Mouse (Mus musculus) hindbrain, embryonic 11.5 days (tissue): Measurements from ENCODE around the gene Msantd1. TPM values are rescaled to one million over a fixed set of nuclear protein-coding genes. Genes with fewer than 3 reads are reported as not detected.
A peak's percentile ranks its signal among the peaks of the same experiment; 100 is the strongest.

Source experiments
- ATAC-seq: fragments of 200-750 bp; cut with Nextera tagmentation; 2 replicates; pipeline ENCODE4 v1.8.0; 2017; ENCODE audit warnings: mild to moderate bottlenecking, moderate TSS enrichment, moderate library complexity; ENCODE audit not compliant: low FRiP score
- DNase-seq: peaks from one replicate; pipeline ENCODE4 v3.0.0-alpha.2; 2015; ENCODE audit warnings: low spot score
- H3K27ac ChIP-seq: fragments of 300-500 bp; sonication (generic); 2 replicates; pipeline ENCODE4 v1.5.1; 2014; ENCODE audit warnings: mild to moderate bottlenecking, low read depth, low read length
- H3K27me3 ChIP-seq: fragments of 300-500 bp; sonication (generic); 2 replicates; pipeline ENCODE4 v1.6.1; 2014; ENCODE audit warnings: mild to moderate bottlenecking, low read length, moderate library complexity, mixed read lengths; ENCODE audit not compliant: control insufficient read depth, insufficient read depth
- H3K36me3 ChIP-seq: fragments of 300-500 bp; sonication (generic); 2 replicates; pipeline ENCODE4 v1.6.1; 2014; ENCODE audit warnings: mild to moderate bottlenecking, low read length, moderate library complexity, mixed read lengths; ENCODE audit not compliant: control insufficient read depth, insufficient read depth
- H3K4me1 ChIP-seq: fragments of 300-500 bp; sonication (generic); replicated peaks from 2 replicates; pipeline ENCODE4 v1.6.1; 2014; ENCODE audit warnings: low read length, mixed read lengths; ENCODE audit not compliant: control insufficient read depth, insufficient read depth
- H3K4me2 ChIP-seq: fragments of 300-500 bp; sonication (generic); replicated peaks from 2 replicates; pipeline ENCODE4 v1.6.1; 2014; ENCODE audit warnings: mild to moderate bottlenecking, low read depth, low read length
- H3K4me3 ChIP-seq: fragments of 300-500 bp; sonication (generic); 2 replicates; pipeline ENCODE4 v1.5.1; 2014; ENCODE audit warnings: low read depth, low read length
- H3K9ac ChIP-seq: fragments of 300-500 bp; sonication (generic); 2 replicates; pipeline ENCODE4 v1.6.1; 2014; ENCODE audit warnings: low read depth, low read length
- H3K9me3 ChIP-seq: fragments of 300-500 bp; sonication (generic); 2 replicates; pipeline ENCODE4 v1.6.1; 2016; ENCODE audit warnings: low read length; ENCODE audit not compliant: control insufficient read depth
- WGBS: fragments of 180-500 bp; shearing (Covaris S2); extraction: QIAGEN DNeasy Blood & Tissue Kit; methylation state at CpG from one replicate; pipeline ENCODE4 v1.1.7; 2014; 5-methylcytosine and 5-hydroxymethylcytosine counted together
- polyA plus RNA-seq: library from polyadenylated mRNA; unstranded; fragments of >200 nt; fragmentation: Nextera tagmentation; extraction: Ambion mirVana; gene quantifications from 2 replicates; pipeline ENCODE4 v1.2.1, GENCODE M21; 2014

Msantd1 gene
- polyA plus RNA-seq, 1 experiment from 2014 or later, result 1.7 TPM

DNA sequence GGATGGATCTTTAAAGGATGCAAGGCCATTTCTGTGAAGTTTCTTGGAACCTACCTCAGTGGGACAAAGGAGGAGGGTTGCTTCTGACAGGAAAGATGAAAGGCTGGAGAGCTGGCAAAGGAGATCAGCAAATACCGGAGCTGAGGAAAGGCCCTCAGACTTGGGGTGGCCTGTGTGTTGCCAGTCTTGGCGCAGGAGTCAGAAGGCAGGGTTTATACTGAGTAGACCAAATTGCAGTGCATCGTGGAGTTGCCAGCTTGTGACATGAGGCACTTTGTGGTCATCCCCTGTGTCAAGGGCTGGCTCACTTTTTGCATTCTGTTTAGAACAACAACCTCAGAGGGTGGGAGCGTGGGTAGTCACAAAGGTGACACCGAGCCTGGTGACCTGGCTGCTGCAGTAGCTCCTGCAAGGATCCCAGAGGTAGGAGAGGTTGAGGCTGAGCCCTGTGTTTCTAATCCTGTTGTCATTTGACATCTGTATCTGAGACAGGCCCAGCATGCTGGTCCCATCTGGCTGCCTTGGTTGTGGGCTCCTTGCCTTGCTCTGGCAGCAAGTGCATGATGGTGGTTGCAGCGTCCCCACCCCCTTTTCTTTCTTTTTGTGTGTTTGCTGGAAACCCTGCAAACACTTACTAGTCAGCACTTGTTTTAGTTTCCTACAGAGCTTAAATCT is 42.8 kb downstream of the Msantd1 start:
- Histone ChIP-seq H3K4me2 (peak overlapping the region; percentile 69), H3K4me3 (peak overlapping the region; percentile 89), H3K36me3 (peaks cover 2% of the 10 kb centered on the region; the same call in 1 of the 2 replicates), H3K9ac (peak overlapping the region; percentile 95; the same call in 1 of the 2 replicates), H3K27ac (no peak overlapping the region), H3K9me3 (no peaks in the 10 kb centered on the region; the same call in 1 of the 2 replicates), H3K27me3 (no peaks in the 10 kb centered on the region), H3K4me1 (peaks cover 8% of the 10 kb centered on the region)
- DNase-seq (peak; percentile 19), ATAC-seq (no peak)
- WGBS, result 76% methylated on average over 6 of the region's 6 CpGs

DNA sequence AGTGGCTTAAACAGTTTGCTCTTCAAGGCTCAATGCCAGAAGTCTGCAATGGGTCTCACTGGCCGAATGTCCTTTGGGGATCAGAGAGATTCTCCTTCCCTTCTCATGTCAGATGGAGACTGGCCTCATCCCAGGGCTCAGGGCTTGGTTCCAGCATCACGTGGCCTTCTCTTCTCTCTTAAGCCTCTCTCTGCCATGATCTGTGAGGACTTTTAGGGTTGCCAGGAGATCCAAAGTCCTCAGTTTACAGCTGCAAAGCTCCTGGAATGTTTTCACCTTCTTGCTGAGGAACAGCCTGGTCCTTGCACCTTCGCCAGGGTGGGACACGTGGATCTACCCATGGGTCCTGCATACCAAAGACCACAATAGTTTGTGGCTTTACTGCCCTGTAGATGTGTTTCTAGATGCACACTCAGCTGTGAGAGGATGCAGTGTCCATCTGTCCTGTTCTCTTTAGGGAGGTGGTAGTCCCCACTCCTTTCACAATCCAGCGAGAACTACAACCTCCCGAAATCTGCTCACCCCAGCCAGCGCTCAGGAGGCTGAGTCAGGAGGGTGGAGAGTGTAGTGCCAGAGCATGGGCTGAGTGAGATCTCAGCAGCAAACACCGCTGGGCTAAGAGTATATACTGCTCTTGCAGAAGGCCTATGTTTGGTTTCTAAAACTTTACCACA is 43.5 kb downstream of the Msantd1 start:
- 97% methylated on average over 8 of the region's 8 CpGs for WGBS

DNA sequence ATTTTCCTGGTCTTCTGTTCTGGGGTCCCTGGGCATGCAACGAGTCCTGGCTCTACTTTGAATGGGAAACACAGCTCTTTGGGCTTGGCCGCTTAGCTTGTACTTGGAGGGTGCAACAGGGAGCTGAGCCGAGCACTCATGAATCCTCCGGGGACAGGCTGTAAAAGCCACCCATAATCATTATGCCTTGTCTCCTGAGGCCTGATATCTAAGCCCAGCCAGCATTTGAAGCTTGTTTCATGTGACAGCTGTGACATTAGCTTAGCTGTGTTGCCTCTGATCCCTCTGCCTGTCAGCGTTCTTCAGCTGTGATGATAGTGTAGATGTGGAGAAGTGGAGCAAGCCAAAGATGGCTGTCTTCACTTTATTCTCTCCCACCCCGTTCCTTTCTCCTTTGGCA is 46.7 kb downstream of the Msantd1 start:
- Histone ChIP-seq H3K4me1 (peaks cover 8% of the 10 kb centered on the region), H3K36me3 (peaks cover 2% of the 10 kb centered on the region; the same call in 1 of the 2 replicates), H3K9ac (no peak overlapping the region), H3K27me3 (no peaks in the 10 kb centered on the region), H3K27ac (no peak overlapping the region), H3K9me3 (no peaks in the 10 kb centered on the region; the same call in 1 of the 2 replicates), H3K4me3 (no peak overlapping the region), H3K4me2 (no peak overlapping the region)
- ATAC-seq (no peak), DNase-seq (no peak)
- WGBS, result 87% methylated on average over 6 of the region's 6 CpGs

More for the DNA sequence above, 43.5 kb downstream of the Msantd1 start:
- H3K4me1 ChIP-seq, result peaks cover 8% of the 10 kb centered on the region
- ATAC-seq (no peak), DNase-seq (no peak)
- no peak overlapping the region for H3K27ac ChIP-seq
- H3K4me2 ChIP-seq, result peak overlapping the region; percentile 69; the same call in 1 of the 2 replicates
- no peak overlapping the region; the same call in 1 of the 2 replicates for H3K9ac ChIP-seq
- H3K4me3 ChIP-seq, result no peak overlapping the region
- H3K36me3 ChIP-seq, result peaks cover 2% of the 10 kb centered on the region; the same call in 1 of the 2 replicates
- H3K9me3 ChIP-seq, result no peaks in the 10 kb centered on the region; the same call in 1 of the 2 replicates
- H3K27me3 ChIP-seq, result no peaks in the 10 kb centered on the region

DNA sequence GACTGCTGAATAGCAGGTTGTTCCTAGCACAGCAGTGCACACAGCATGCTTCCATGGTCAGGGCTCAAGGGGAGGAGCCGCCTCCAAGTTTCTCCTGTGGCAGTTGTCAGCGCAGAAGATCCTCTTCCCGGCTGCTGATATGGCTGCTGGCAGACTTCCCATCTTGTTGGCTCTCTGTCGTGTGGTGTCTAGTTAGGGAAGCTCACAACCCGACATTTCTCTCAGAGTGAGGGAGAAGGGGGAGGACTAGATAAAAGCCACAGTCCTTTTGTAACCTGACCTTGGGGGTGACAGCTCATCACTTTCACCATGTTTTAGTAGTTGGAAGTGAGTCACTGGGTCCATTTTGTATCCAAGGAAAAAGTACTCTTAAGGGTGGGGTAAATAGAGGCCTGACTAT is 47.8 kb downstream of the Msantd1 start:
- H3K27ac ChIP-seq, result no peak overlapping the region
- H3K4me1 ChIP-seq, result peaks cover 5% of the 10 kb centered on the region
- no peak for DNase-seq
- no peak overlapping the region for H3K4me2 ChIP-seq
- no peak overlapping the region for H3K4me3 ChIP-seq
- H3K9me3 ChIP-seq, result no peaks in the 10 kb centered on the region; the same call in 1 of the 2 replicates
- peaks cover 2% of the 10 kb centered on the region; the same call in 1 of the 2 replicates for H3K36me3 ChIP-seq
- WGBS, result 66% methylated on average over 5 of the region's 5 CpGs
- no peaks in the 10 kb centered on the region for H3K27me3 ChIP-seq
- no peak overlapping the region for H3K9ac ChIP-seq
- ATAC-seq, result no peak

DNA sequence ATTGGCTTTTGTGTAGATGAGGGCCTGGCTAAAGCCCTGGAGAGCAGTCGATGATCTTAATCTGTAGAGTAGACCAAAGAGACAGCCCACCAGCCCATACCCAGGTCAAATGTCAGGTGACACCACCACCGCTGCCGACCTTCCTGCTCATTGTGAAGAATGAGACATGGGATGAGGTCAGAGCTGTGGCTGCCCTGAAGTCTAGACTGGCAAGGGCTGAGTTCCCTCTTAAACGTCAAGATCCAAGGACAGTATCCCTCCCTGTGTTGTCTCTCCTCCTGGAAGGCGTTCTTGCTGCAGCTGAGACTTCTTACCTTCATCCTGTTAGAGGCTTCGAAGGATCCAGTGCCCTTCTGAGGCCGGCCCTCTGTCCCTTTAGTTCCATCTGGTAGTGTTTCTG is 48.3 kb downstream of the Msantd1 start:
- no peak overlapping the region for H3K4me2 ChIP-seq
- H3K9ac ChIP-seq, result no peak overlapping the region
- WGBS, result 77% methylated on average over 7 of the region's 7 CpGs
- H3K36me3 ChIP-seq, result peaks cover 2% of the 10 kb centered on the region; the same call in 1 of the 2 replicates
- no peak overlapping the region for H3K27ac ChIP-seq
- no peaks in the 10 kb centered on the region; the same call in 1 of the 2 replicates for H3K9me3 ChIP-seq
- H3K4me1 ChIP-seq, result peaks cover 2% of the 10 kb centered on the region
- H3K27me3 ChIP-seq, result no peaks in the 10 kb centered on the region
- no peak overlapping the region for H3K4me3 ChIP-seq
- DNase-seq, result no peak
- ATAC-seq, result no peak

DNA sequence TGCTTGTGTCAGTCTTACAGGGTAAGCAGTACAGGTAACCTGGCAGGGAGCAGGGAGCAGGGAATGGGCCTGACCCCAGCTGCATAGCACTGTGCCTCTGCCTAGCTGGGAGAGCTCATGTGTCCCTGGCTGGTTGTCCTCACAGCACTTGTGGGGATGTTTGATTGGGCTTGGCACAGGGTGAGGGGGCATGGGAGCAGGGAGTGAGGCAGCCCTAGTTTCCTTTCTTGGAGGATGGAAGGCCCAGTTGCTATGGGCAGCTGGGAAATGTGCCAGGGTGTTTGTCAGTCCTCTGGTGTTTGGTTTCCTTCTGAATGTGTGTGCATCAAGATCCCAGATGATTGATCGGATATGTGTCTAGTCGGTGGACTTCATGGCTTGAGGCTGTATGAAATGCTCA is 49.2 kb downstream of the Msantd1 start:
- Histone ChIP-seq H3K4me3 (no peak overlapping the region), H3K27me3 (no peaks in the 10 kb centered on the region), H3K27ac (no peak overlapping the region), H3K9ac (no peak overlapping the region), H3K9me3 (no peaks in the 10 kb centered on the region), H3K36me3 (peaks cover 2% of the 10 kb centered on the region; the same call in 1 of the 2 replicates), H3K4me2 (no peak overlapping the region), H3K4me1 (peaks cover 2% of the 10 kb centered on the region)
- ATAC-seq (no peak), DNase-seq (no peak)
- 91% methylated on average over 2 of the region's 2 CpGs for WGBS

DNA sequence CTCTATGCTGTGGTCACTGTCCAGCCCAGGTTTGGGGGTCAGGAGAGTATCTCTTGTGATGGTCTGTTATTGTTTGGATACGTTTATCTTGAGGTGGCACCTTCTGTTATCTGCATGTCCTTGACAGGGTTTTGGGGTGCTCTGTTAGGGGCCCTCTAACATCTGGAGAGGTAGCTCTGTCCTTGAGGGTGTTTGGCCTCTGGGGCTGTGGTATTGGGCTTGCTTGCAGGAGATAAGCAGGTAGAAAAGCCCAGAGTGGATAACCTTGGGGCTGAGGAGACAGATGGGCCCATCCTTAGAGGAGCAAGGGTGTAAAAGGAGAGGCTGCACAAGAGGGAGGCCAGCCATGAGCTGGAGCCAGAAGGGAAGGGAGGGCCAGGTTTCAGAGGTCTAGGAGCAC is 52.2 kb downstream of the Msantd1 start:
- H3K36me3 ChIP-seq, result no peaks in the 10 kb centered on the region
- 87% methylated on average over 1 of the region's 1 CpGs for WGBS
- H3K4me1 ChIP-seq, result no peaks in the 10 kb centered on the region; the same call in 1 of the 2 replicates
- H3K27me3 ChIP-seq, result no peaks in the 10 kb centered on the region
- no peak overlapping the region for H3K4me3 ChIP-seq
- H3K4me2 ChIP-seq, result no peak overlapping the region
- DNase-seq, result no peak
- no peak overlapping the region for H3K27ac ChIP-seq
- no peak overlapping the region for H3K9ac ChIP-seq
- no peak for ATAC-seq
- no peaks in the 10 kb centered on the region for H3K9me3 ChIP-seq

DNA sequence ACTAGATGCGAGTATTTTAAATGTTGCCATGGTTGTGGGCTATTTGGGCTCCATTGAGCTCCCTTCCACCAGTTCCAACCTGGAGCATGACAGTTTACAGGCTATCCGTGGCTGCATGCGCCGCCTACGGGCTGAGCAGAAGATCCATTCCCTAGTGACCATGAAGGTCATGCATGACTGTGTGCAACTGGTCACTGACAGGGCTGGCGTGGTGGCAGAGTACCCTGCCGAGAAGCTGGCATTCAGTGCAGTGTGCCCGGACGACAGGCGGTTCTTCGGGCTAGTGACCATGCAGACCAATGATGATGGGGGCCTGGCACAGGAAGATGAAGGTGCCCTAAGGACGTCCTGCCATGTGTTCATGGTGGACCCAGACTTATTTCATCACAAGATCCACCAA is 57.7 kb downstream of the Msantd1 start:
- ATAC-seq (no peak), DNase-seq (no peak)
- WGBS, result 96% methylated on average over 12 of the region's 12 CpGs
- no peaks in the 10 kb centered on the region for H3K27me3 ChIP-seq
- H3K9me3 ChIP-seq, result no peaks in the 10 kb centered on the region
- no peak overlapping the region for H3K9ac ChIP-seq
- no peak overlapping the region for H3K4me2 ChIP-seq
- H3K27ac ChIP-seq, result no peak overlapping the region
- no peaks in the 10 kb centered on the region for H3K4me1 ChIP-seq
- H3K4me3 ChIP-seq, result no peak overlapping the region
- H3K36me3 ChIP-seq, result peaks cover 15% of the 10 kb centered on the region
